Mouse (Mus musculus): ENCODE measurements around the gene Pde4b. TPM values are rescaled to one million over a fixed set of nuclear protein-coding genes. Genes with fewer than 3 reads are reported as not detected.

Gene Pde4b
- total RNA-seq, 1 experiment: 1.4 TPM

GRCm38 (mm10) chr4:102573361-102573781 is 486.0 kb downstream of the Pde4b start:
- Histone ChIP-seq H3K4me1 (ENCODE audit: control insufficient read depth in 2 of 2, insufficient read depth in 2 of 2, low read length in 2 of 2, poor library complexity in 1 of 2) (no peaks in the 10 kb centered on the region), H3K9ac (ENCODE audit: insufficient read depth, low read depth, low read length, poor library complexity, severe bottlenecking) (no peak overlapping the region), H3K4me3 (ENCODE audit: insufficient read depth in 1 of 2, low read depth in 1 of 2, low read length in 2 of 2, poor library complexity in 1 of 2, severe bottlenecking in 1 of 2) (no peak overlapping the region), H3K36me3 (ENCODE audit: control insufficient read depth, insufficient read depth, low read length, poor library complexity, severe bottlenecking) (no peaks in the 10 kb centered on the region), H3K9me3 (ENCODE audit: control insufficient read depth, insufficient read depth, low read depth, low read length) (no peaks in the 10 kb centered on the region), H3K27ac (ENCODE audit: insufficient read depth, low read depth, low read length, poor library complexity, severe bottlenecking) (no peak overlapping the region)
- in situ Hi-C loops (cut with MboI; ENCODE audit: low sequenced_read_pairs in 2 of 2, unreplicated experiment in 2 of 2): no loop called here
- DNase-seq (ENCODE audit: low read depth, low spot score): no peak
- no peak for TF ChIP-seq MAFK (IDR thresholded peaks at IDR 0.05; ENCODE audit: insufficient read depth, low read depth, low read length)
- no peak for TF ChIP-seq CHD2 (IDR thresholded peaks at IDR 0.05; ENCODE audit: low read depth, low read length)
- TF ChIP-seq ZNF384 (IDR thresholded peaks at IDR 0.05; ENCODE audit: low read depth, low read length): no peak
- TF ChIP-seq ZC3H11A (IDR thresholded peaks at IDR 0.05; ENCODE audit: borderline replicate concordance, low read depth, low read length): no peak
- no peak for TF ChIP-seq HCFC1 (IDR thresholded peaks at IDR 0.05; ENCODE audit: borderline replicate concordance, insufficient read depth, low read length)

GRCm38 (mm10) chr4:102574226-102574625 is 486.9 kb downstream of the Pde4b start:
- no peaks in the 10 kb centered on the region for H3K4me1 ChIP-seq (ENCODE audit: control insufficient read depth in 2 of 2, insufficient read depth in 2 of 2, low read length in 2 of 2, poor library complexity in 1 of 2)
- no peak overlapping the region for H3K27ac ChIP-seq (ENCODE audit: insufficient read depth, low read depth, low read length, poor library complexity, severe bottlenecking)
- H3K9ac ChIP-seq (ENCODE audit: insufficient read depth, low read depth, low read length, poor library complexity, severe bottlenecking): no peak overlapping the region
- H3K4me3 ChIP-seq (ENCODE audit: insufficient read depth in 1 of 2, low read depth in 1 of 2, low read length in 2 of 2, poor library complexity in 1 of 2, severe bottlenecking in 1 of 2): no peak overlapping the region
- TF ChIP-seq ZC3H11A (IDR thresholded peaks at IDR 0.05; ENCODE audit: borderline replicate concordance, low read depth, low read length) (no peak), MAFK (IDR thresholded peaks at IDR 0.05; ENCODE audit: insufficient read depth, low read depth, low read length) (no peak), ZNF384 (IDR thresholded peaks at IDR 0.05; ENCODE audit: low read depth, low read length) (no peak), CHD2 (IDR thresholded peaks at IDR 0.05; ENCODE audit: low read depth, low read length) (no peak), HCFC1 (IDR thresholded peaks at IDR 0.05; ENCODE audit: borderline replicate concordance, insufficient read depth, low read length) (no peak)
- DNase-seq (ENCODE audit: low read depth, low spot score): no peak
- H3K9me3 ChIP-seq (ENCODE audit: control insufficient read depth, insufficient read depth, low read depth, low read length): no peaks in the 10 kb centered on the region
- no peaks in the 10 kb centered on the region for H3K36me3 ChIP-seq (ENCODE audit: control insufficient read depth, insufficient read depth, low read length, poor library complexity, severe bottlenecking)
- in situ Hi-C loops (cut with MboI; ENCODE audit: low sequenced_read_pairs in 2 of 2, unreplicated experiment in 2 of 2): no loop called here

GRCm38 (mm10) chr4:102574666-102575254 is 487.4 kb downstream of the Pde4b start:
- Histone ChIP-seq H3K4me3 (ENCODE audit: insufficient read depth in 1 of 2, low read depth in 1 of 2, low read length in 2 of 2, poor library complexity in 1 of 2, severe bottlenecking in 1 of 2) (no peak overlapping the region), H3K9me3 (ENCODE audit: control insufficient read depth, insufficient read depth, low read depth, low read length) (no peaks in the 10 kb centered on the region), H3K27ac (ENCODE audit: insufficient read depth, low read depth, low read length, poor library complexity, severe bottlenecking) (no peak overlapping the region), H3K36me3 (ENCODE audit: control insufficient read depth, insufficient read depth, low read length, poor library complexity, severe bottlenecking) (no peaks in the 10 kb centered on the region), H3K9ac (ENCODE audit: insufficient read depth, low read depth, low read length, poor library complexity, severe bottlenecking) (no peak overlapping the region), H3K4me1 (ENCODE audit: control insufficient read depth in 2 of 2, insufficient read depth in 2 of 2, low read length in 2 of 2, poor library complexity in 1 of 2) (no peaks in the 10 kb centered on the region)
- TF ChIP-seq CHD2 (IDR thresholded peaks at IDR 0.05; ENCODE audit: low read depth, low read length): no peak
- TF ChIP-seq ZNF384 (IDR thresholded peaks at IDR 0.05; ENCODE audit: low read depth, low read length): no peak
- TF ChIP-seq ZC3H11A (IDR thresholded peaks at IDR 0.05; ENCODE audit: borderline replicate concordance, low read depth, low read length): no peak
- TF ChIP-seq MAFK (IDR thresholded peaks at IDR 0.05; ENCODE audit: insufficient read depth, low read depth, low read length): no peak
- TF ChIP-seq HCFC1 (IDR thresholded peaks at IDR 0.05; ENCODE audit: borderline replicate concordance, insufficient read depth, low read length): no peak
- in situ Hi-C loops (cut with MboI; ENCODE audit: low sequenced_read_pairs in 2 of 2, unreplicated experiment in 2 of 2): no loop called here
- DNase-seq (ENCODE audit: low read depth, low spot score): no peak

- Histone ChIP-seq H3K27ac (ENCODE audit: insufficient read depth, low read depth, low read length, poor library complexity, severe bottlenecking) (no peak overlapping the region), H3K9ac (ENCODE audit: insufficient read depth, low read depth, low read length, poor library complexity, severe bottlenecking) (no peak overlapping the region), H3K36me3 (ENCODE audit: control insufficient read depth, insufficient read depth, low read length, poor library complexity, severe bottlenecking) (no peaks in the 10 kb centered on the region), H3K4me1 (ENCODE audit: control insufficient read depth in 2 of 2, insufficient read depth in 2 of 2, low read length in 2 of 2, poor library complexity in 1 of 2) (no peaks in the 10 kb centered on the region), H3K9me3 (ENCODE audit: control insufficient read depth, insufficient read depth, low read depth, low read length) (no peaks in the 10 kb centered on the region), H3K4me3 (ENCODE audit: insufficient read depth in 1 of 2, low read depth in 1 of 2, low read length in 2 of 2, poor library complexity in 1 of 2, severe bottlenecking in 1 of 2) (no peak overlapping the region)
- TF ChIP-seq ZNF384 (IDR thresholded peaks at IDR 0.05; ENCODE audit: low read depth, low read length) (no peak), CHD2 (IDR thresholded peaks at IDR 0.05; ENCODE audit: low read depth, low read length) (no peak), HCFC1 (IDR thresholded peaks at IDR 0.05; ENCODE audit: borderline replicate concordance, insufficient read depth, low read length) (no peak), ZC3H11A (IDR thresholded peaks at IDR 0.05; ENCODE audit: borderline replicate concordance, low read depth, low read length) (no peak), MAFK (IDR thresholded peaks at IDR 0.05; ENCODE audit: insufficient read depth, low read depth, low read length) (no peak)
- no peak for DNase-seq (ENCODE audit: low read depth, low spot score)
- in situ Hi-C loops (cut with MboI; ENCODE audit: low sequenced_read_pairs in 2 of 2, unreplicated experiment in 2 of 2): no loop called here
Measured at GRCm38 (mm10) chr4:102576109-102576508, 488.8 kb downstream of the Pde4b start.
